Mouse (Mus musculus): Measurements from ENCODE around the gene Syncrip. TPM values are rescaled to one million over a fixed set of nuclear protein-coding genes. Genes with fewer than 3 reads are reported as not detected.

Syncrip gene
- total RNA-seq, 2 experiments from 2014 or later, result 62.4 to 69.4 TPM

Other genes starting within 250 kb of the Syncrip start
- gene Nt5e, start 155.4 kb downstream of the Syncrip start, total RNA-seq (2021), result 1 to 10 TPM; 3.2 to 3.6 TPM
- gene Snx14, start 43.6 kb downstream of the Syncrip start, total RNA-seq (2021), result 10 to 100 TPM; 46.2 to 51.8 TPM
- not detected for gene Gm20537, start 26.0 kb downstream of the Syncrip start, total RNA-seq (2021)
- gene Zfp949, start 65.4 kb upstream of the Syncrip start, total RNA-seq (2021), result 10 to 100 TPM; 19.6 to 22.2 TPM
- 1 to 10 TPM in 1 of 2 experiments, under 1 TPM in 1; 0.54 to 1.5 TPM for gene Trim43a, start 98.3 kb upstream of the Syncrip start, total RNA-seq (2021)
- 10 to 100 TPM; 24.4 to 30.7 TPM for gene Mthfsl, start 237.7 kb upstream of the Syncrip start, total RNA-seq (2021)
- under 1 TPM in 1 of 2 experiments, not detected in 1; 0.66 TPM for gene Bcl2a1d, start 249.3 kb upstream of the Syncrip start, total RNA-seq (2021)

Measured in layer of hippocampus, postnatal 25 days (tissue).